Mouse (Mus musculus) forebrain, embryonic 12.5 days (tissue): ENCODE measurements around the gene Gck. TPM values are rescaled to one million over a fixed set of nuclear protein-coding genes. Genes with fewer than 3 reads are reported as not detected.

Source experiments
- polyA plus RNA-seq: library from polyadenylated mRNA; unstranded; fragments of >200 nt; fragmentation: Nextera tagmentation; extraction: Ambion mirVana; gene quantifications from 2 replicates; pipeline ENCODE4 v1.2.1, GENCODE M21; 2016

The Gck gene
- polyA plus RNA-seq, 1 experiment from 2014 or later: 3.5 TPM

Other genes starting within 250 kb of the Gck start
- 156 and 162 TPM in 2 replicates for gene Mrps24, start 234.4 kb downstream of the Gck start, polyA plus RNA-seq
- 24.8 and 26.2 TPM in 2 replicates for gene Urgcp, start 187.7 kb downstream of the Gck start, polyA plus RNA-seq
- gene Dbnl, start 161.6 kb downstream of the Gck start, polyA plus RNA-seq: 137 and 140 TPM in 2 replicates
- gene Pgam2, start 146.3 kb downstream of the Gck start, polyA plus RNA-seq: 2.5 and 3.7 TPM in 2 replicates
- gene Polm, start 112.1 kb downstream of the Gck start, polyA plus RNA-seq: 7.7 and 8.4 TPM in 2 replicates
- gene Aebp1, start 88.1 kb downstream of the Gck start, polyA plus RNA-seq: 14.6 and 20.5 TPM in 2 replicates
- 104 and 108 TPM in 2 replicates for gene Pold2, start 71.8 kb downstream of the Gck start, polyA plus RNA-seq
- gene Myl7, start 51.3 kb downstream of the Gck start, polyA plus RNA-seq: 0.99 and 2.0 TPM in 2 replicates
- gene Ykt6, start 5.6 kb upstream of the Gck start, polyA plus RNA-seq: 58.4 and 59.8 TPM in 2 replicates
- 11.0 and 11.7 TPM in 2 replicates for gene Camk2b, start 116.3 kb upstream of the Gck start, polyA plus RNA-seq
- 0.46 and 0.81 TPM in 2 replicates for gene A730071L15Rik, start 249.9 kb upstream of the Gck start, polyA plus RNA-seq